Mouse (Mus musculus) CD8-positive naive resting alpha-beta T cell, adult 57 days (primary cell): Measurements from ENCODE around the gene Dpp9. TPM values are rescaled to one million over a fixed set of nuclear protein-coding genes. Genes with fewer than 3 reads are reported as not detected.

ENCODE experiments used
- total RNA-seq: library from RNA; stranded (reverse); gene quantifications from one replicate; pipeline ENCODE4 v1.2.4, GENCODE M21; 2023

Gene Dpp9
- 54.6 TPM for total RNA-seq

DNA sequence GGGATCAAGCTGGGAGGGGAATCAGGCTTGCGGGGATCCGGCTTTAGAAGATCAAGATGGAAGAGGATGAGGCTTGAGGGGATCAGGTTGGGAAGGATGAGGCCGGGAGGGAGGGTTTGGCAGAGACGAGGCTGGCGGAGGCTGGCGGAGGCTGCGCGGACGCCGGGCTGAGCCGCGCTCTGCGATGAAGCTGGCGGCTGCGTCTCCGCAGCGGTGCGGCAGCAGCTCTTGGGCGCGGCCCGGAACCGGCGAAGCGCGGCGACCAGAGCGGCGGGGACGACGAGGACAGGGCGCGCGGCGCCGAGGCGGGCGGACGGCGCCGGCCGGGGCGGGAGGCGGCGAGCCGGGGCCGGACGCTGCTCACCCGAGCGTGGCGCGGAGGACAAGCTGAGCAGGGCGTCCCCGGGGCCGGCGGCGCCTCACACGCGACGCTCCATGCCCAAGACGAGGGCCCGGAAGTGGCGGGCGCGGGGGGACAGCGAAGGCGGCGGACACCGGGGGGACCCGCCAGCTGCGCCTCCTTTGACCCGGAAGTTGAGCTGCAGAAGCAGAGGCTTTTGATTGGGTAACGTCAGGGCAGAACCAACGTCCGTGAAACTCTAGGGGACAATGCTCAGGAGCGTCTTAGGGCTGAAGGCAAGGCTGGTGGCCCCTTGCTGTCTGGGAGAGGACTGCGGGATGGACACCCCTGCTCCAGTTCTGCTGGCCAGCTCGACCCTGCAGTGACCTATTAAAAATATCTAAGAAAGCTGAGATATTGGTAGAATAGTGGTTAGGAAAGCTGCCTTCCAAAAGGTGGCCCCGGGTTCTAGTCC is at the start of gene Dpp9:
Dpp9 (minus strand) TSS at position 529 of the 815 bp plus-strand sequence.

DNA sequence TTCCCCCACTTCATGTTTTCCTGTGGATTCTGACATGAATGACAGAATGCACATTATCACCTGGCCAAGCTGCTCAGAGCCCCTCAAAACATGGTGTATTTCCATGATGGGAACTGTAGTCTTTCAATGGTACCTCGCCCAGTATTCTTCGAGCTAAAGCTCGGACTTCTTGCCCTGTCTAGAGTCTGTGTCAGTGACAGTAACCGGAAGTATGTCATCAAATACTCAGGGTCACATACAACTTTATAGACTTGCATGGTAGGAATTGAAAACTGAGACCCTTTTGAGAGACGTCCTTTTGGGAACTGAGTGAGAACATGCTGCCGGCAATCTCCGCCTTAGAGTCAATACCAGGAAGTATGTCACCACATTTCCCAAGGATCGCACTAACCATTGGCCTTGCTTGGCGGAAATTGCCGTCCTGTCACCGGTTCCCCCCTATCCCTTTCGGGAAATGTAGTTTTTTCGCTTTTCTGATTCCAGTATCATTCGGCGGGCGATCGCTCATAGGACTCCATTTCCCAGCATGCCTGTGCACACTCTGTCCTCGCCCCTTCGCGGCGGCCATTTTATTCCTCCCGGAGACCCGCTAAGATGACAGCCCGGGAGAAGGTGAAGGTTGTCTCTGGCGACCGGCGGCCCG is 37.7 kb upstream of the Dpp9 start, which contains the start of gene Fem1a:
Fem1a (plus strand) TSS at position 572 of the 643 bp plus-strand sequence.

DNA sequence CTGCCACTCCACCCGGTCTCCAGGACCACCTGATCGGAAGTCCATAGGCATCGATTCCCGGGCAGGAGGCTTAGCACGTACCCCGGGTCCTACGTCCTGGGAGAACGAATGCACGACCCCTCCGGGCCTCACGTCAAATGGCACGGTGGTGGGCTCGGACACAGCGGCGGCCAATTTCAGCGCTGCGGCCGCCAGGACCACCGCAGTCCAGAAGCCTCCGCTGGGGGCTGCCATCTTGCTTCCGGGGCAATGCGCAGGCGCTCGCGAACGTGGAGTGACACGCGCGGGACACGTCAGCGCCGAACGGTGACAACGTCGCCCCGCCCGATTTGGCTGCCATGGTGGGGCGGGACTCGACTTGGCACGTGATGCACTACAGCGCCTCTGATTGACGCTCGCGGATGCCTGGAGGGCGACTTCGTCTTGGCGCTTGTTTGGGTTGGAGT is 35.0 kb downstream of the Dpp9 start, which contains the start of gene Mydgf:
Mydgf (minus strand) TSS at position 263 of the 446 bp plus-strand sequence.

DNA sequence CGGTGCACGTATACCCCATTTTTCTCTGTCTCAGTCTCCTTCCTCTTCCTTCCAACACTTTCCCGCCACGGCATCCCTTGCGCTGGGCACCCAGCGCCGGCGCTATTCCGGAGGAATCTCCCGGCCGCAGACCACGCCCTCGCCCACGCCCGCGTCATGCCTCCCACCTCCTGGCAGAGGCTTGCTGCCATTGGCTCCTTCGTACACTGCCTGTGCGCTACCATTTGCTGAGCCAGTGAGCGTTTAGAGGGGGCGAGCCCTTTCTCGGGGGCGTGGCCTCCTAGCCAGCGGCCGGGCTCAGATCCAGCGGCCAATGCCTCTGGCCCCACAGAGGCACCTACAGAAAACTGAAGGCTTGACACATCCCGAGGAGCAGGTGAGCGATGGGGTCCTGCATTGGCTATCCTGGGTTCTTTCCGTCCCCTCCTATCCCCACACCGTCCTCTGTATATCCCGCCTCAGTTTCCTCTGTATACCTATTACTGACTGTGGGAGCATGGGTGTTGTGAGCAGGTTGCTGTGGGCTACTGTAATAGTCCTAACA is 56.4 kb downstream of the Dpp9 start, which contains the start of gene Tnfaip8l1:
Tnfaip8l1 (plus strand) TSS at position 247 of the 544 bp plus-strand sequence.

DNA sequence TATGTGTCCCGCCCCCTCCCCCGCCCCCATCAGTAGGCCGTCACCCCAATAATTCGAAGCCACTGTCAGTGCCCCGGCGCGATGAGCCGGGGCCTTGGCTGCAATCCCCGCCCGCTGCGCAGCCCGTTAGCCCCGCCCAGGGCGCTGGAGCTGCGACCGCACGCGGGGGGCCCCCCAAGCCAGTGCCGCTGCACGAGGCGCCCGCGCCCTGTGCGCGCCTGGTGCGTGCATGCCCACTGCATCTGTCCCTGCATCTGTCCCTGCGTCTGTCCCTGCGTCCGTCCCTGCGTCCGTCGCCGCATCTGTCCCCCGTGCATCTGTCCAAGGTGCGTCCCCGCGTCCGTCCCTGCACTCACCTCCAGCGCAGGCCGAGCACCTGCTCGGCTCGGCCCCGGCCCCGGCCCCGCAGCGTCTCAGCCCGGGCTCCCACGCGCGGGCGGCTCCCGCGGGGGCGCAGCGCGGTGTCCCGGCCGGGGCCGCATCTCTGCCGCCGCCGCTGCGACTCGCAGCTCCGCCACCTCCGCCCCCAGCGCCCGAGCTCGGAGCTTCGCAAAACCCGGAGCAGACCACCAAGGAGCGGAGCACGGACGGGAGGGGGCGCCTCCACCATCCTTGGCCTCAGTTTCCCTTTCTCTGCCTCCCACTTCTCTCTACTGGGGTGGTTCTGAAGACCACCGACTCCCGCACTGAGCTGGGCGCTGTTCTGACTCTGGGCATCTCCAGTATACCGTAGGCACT is 78.7 kb downstream of the Dpp9 start, which contains the start of gene Sema6b:
Sema6b (minus strand) TSS at position 486 of the 738 bp plus-strand sequence.

Other genes with a start within 250 kb of the Dpp9 start
- 3.2 TPM for gene Shd, start 248.4 kb downstream of the Dpp9 start, total RNA-seq
- not detected for gene Fsd1, start 232.4 kb downstream of the Dpp9 start, total RNA-seq
- gene Stap2, start 213.3 kb downstream of the Dpp9 start, total RNA-seq = 0.67 TPM
- 63.8 TPM for gene Mpnd, start 213.2 kb downstream of the Dpp9 start, total RNA-seq
- gene Sh3gl1, start 182.3 kb downstream of the Dpp9 start, total RNA-seq = 125 TPM
- gene Chaf1a, start 178.5 kb downstream of the Dpp9 start, total RNA-seq = 1.4 TPM
- 63.8 TPM for gene Ubxn6, start 143.9 kb downstream of the Dpp9 start, total RNA-seq
- gene Hdgfl2, start 139.3 kb downstream of the Dpp9 start, total RNA-seq = 109 TPM
- not detected for gene Plin4, start 109.1 kb downstream of the Dpp9 start, total RNA-seq
- gene Plin5, start 101.3 kb downstream of the Dpp9 start, total RNA-seq = not detected
- 0.37 TPM for gene Lrg1, start 96.9 kb downstream of the Dpp9 start, total RNA-seq
- 0.15 TPM for gene Sema6b, start 78.6 kb downstream of the Dpp9 start, total RNA-seq
- gene Tnfaip8l1, start 56.4 kb downstream of the Dpp9 start, total RNA-seq = 13.9 TPM
- 52.7 TPM for gene Mydgf, start 35.0 kb downstream of the Dpp9 start, total RNA-seq
- gene Fem1a, start 37.9 kb upstream of the Dpp9 start, total RNA-seq = 20.9 TPM
- gene Ticam1, start 57.9 kb upstream of the Dpp9 start, total RNA-seq = 11.1 TPM
- 22.9 TPM for gene Plin3, start 74.0 kb upstream of the Dpp9 start, total RNA-seq
- gene Arrdc5, start 81.4 kb upstream of the Dpp9 start, total RNA-seq = not detected
- gene Uhrf1, start 84.4 kb upstream of the Dpp9 start, total RNA-seq = 6.6 TPM
- 74.3 TPM for gene Kdm4b, start 107.2 kb upstream of the Dpp9 start, total RNA-seq